Mouse (Mus musculus) midbrain, embryonic 15.5 days (tissue): ENCODE data around the gene BC016579. TPM values are rescaled to one million over a fixed set of nuclear protein-coding genes. Genes with fewer than 3 reads are reported as not detected.
A peak's percentile ranks its signal among the peaks of the same experiment; 100 is the strongest.

Experiments
- ATAC-seq: fragments of 200-750 bp; cut with Nextera tagmentation; replicated peaks from 2 replicates; pipeline ENCODE4 v1.8.0; 2017; ENCODE audit warnings: moderate TSS enrichment
- H3K27ac ChIP-seq: fragments of 300-500 bp; sonication (generic); 2 replicates; pipeline ENCODE4 v1.5.1; 2015; ENCODE audit warnings: mild to moderate bottlenecking, inconsistent platforms
- H3K27me3 ChIP-seq: fragments of 300-500 bp; sonication (generic); replicated peaks from 2 replicates; pipeline ENCODE4 v1.6.1; 2015; ENCODE audit warnings: inconsistent platforms
- H3K36me3 ChIP-seq: fragments of 300-500 bp; sonication (generic); replicated peaks from 2 replicates; pipeline ENCODE4 v1.6.1; 2015; ENCODE audit warnings: inconsistent platforms
- H3K4me1 ChIP-seq: fragments of 300-500 bp; sonication (generic); 2 replicates; pipeline ENCODE4 v1.6.1; 2015; ENCODE audit warnings: inconsistent platforms
- H3K4me2 ChIP-seq: fragments of 300-500 bp; sonication (generic); 2 replicates; pipeline ENCODE4 v1.6.1; 2015; ENCODE audit warnings: inconsistent platforms, mild to moderate bottlenecking, moderate library complexity
- H3K4me3 ChIP-seq: fragments of 300-500 bp; sonication (generic); 2 replicates; pipeline ENCODE4 v1.5.1; 2015; ENCODE audit warnings: mild to moderate bottlenecking, inconsistent platforms
- H3K9ac ChIP-seq: fragments of 300-500 bp; sonication (generic); 2 replicates; pipeline ENCODE4 v1.6.1; 2015; ENCODE audit warnings: mild to moderate bottlenecking, inconsistent platforms
- H3K9me3 ChIP-seq: fragments of 300-500 bp; sonication (generic); 2 replicates; pipeline ENCODE4 v1.6.1; 2016; ENCODE audit warnings: inconsistent platforms
- WGBS: fragments of 180-500 bp; shearing (Covaris S2); methylation state at CpG from one replicate; pipeline ENCODE4 v1.1.7; 2015; ENCODE audit warnings: mixed read lengths; 5-methylcytosine and 5-hydroxymethylcytosine counted together
- polyA plus RNA-seq: library from polyadenylated mRNA; unstranded; fragments of >200 nt; fragmentation: Nextera tagmentation; extraction: Ambion mirVana; gene quantifications from 2 replicates; pipeline ENCODE4 v1.2.1, GENCODE M21; 2015

Gene BC016579
- polyA plus RNA-seq, 1 experiment from 2014 or later: not detected

DNA sequence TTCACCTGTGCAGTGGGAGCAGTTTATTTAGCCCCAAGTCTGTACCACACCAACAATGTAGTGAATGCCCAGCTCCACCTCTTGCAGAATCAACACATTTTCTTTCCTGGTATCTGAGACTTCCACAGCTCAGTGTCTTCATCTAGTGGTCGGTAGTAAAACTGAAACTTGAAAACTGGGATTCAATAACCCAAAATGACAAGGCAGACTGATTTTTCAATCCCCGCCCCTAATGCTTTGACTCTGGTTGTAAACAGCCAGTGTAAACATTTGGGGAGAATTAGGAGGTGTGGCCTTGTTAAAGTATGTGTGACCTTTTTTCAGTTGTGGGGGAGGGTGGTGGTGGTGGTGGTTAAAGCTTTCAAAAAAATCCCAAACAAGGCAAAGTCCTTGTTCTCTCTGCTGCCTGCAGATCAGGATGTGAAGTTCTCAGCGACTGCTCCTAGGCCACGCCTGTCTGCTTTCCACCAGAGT is 45.4 kb downstream of the BC016579 start:
- H3K4me3 ChIP-seq: no peak overlapping the region
- no peaks in the 10 kb centered on the region for H3K27me3 ChIP-seq
- WGBS: 54% methylated on average over 4 of the region's 4 CpGs
- no peaks in the 10 kb centered on the region for H3K4me1 ChIP-seq
- H3K4me2 ChIP-seq: no peak overlapping the region
- no peaks in the 10 kb centered on the region for H3K36me3 ChIP-seq
- no peak overlapping the region for H3K9ac ChIP-seq
- H3K27ac ChIP-seq: no peak overlapping the region
- ATAC-seq: peak; percentile 70; the same call in 1 of the 2 replicates
- H3K9me3 ChIP-seq: no peaks in the 10 kb centered on the region

DNA sequence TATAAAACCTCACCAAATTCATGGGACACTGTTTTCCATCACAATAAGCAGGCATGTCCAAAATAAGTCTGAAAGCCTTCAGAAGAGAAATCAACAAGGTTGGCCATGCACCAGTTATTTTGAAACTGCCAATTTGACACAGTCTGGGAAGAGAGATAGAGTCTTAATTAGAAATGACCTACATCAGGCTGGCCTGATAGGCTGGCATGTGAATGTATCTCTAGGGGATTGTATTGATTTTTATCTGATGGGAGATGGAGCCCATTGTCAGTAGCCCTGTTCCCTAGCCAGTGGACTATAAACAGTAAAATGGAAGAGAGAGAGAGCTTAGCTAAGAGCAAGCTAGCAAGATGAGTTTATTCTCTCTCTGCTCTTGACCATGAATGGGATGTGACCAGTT is 58.4 kb downstream of the BC016579 start:
- no peaks in the 10 kb centered on the region for H3K9me3 ChIP-seq
- H3K27ac ChIP-seq: no peak overlapping the region
- no peaks in the 10 kb centered on the region for H3K27me3 ChIP-seq
- no peak overlapping the region for H3K4me2 ChIP-seq
- H3K9ac ChIP-seq: no peak overlapping the region
- H3K4me1 ChIP-seq: 0 out of 2 replicates have a peak, but pooled peaks cover 2% of the 10 kb centered on the region
- no peak overlapping the region for H3K4me3 ChIP-seq
- no peaks in the 10 kb centered on the region for H3K36me3 ChIP-seq
- no peak for ATAC-seq

GRCm38 (mm10) chr16:45593656-45594055 is 60.2 kb downstream of the BC016579 start:
- Histone ChIP-seq H3K4me1 (0 out of 2 replicates have a peak, but pooled peaks cover 2% of the 10 kb centered on the region), H3K4me2 (no peak overlapping the region), H3K4me3 (no peak overlapping the region), H3K9me3 (no peaks in the 10 kb centered on the region), H3K9ac (no peak overlapping the region), H3K27ac (no peak overlapping the region), H3K36me3 (no peaks in the 10 kb centered on the region), H3K27me3 (no peaks in the 10 kb centered on the region)
- 33% methylated on average over 1 of the region's 1 CpGs for WGBS
- ATAC-seq: peak; percentile 88

GRCm38 (mm10) chr16:45582512-45582911 is 71.4 kb downstream of the BC016579 start:
- no peak overlapping the region for H3K4me3 ChIP-seq
- H3K4me1 ChIP-seq: no peaks in the 10 kb centered on the region
- ATAC-seq: no peak
- no peaks in the 10 kb centered on the region for H3K36me3 ChIP-seq
- no peaks in the 10 kb centered on the region for H3K9me3 ChIP-seq
- H3K27ac ChIP-seq: no peak overlapping the region
- no peak overlapping the region for H3K9ac ChIP-seq
- 37% methylated on average over 2 of the region's 2 CpGs for WGBS
- H3K4me2 ChIP-seq: no peak overlapping the region
- no peaks in the 10 kb centered on the region for H3K27me3 ChIP-seq

- no peaks in the 10 kb centered on the region for H3K4me1 ChIP-seq
- no peaks in the 10 kb centered on the region for H3K36me3 ChIP-seq
- no peak overlapping the region for H3K4me3 ChIP-seq
- H3K27ac ChIP-seq: no peak overlapping the region
- no peak overlapping the region for H3K9ac ChIP-seq
- no peaks in the 10 kb centered on the region for H3K27me3 ChIP-seq
- no peaks in the 10 kb centered on the region for H3K9me3 ChIP-seq
- WGBS: 70% methylated on average over 12 of the region's 12 CpGs
- no peak overlapping the region for H3K4me2 ChIP-seq
- ATAC-seq: no peak
These were observed 74.0 kb downstream of the BC016579 start for GRCm38 (mm10) chr16:45579883-45580282.

Other genes with a start within 250 kb of the BC016579 start
- 354 and 372 TPM in 2 replicates for gene Cd200, start 245.0 kb downstream of the BC016579 start, polyA plus RNA-seq
- gene Gm609, start 161.1 kb downstream of the BC016579 start, polyA plus RNA-seq: not detected in 2 replicates
- not detected in 2 replicates for gene Gm17783, start 122.0 kb downstream of the BC016579 start, polyA plus RNA-seq
- not detected in 2 replicates for gene Slc9c1, start 118.8 kb downstream of the BC016579 start, polyA plus RNA-seq
- not detected in 2 replicates for gene Gcsam, start 43.7 kb downstream of the BC016579 start, polyA plus RNA-seq
- 0.59 and 0.72 TPM in 2 replicates for gene Tmprss7, start 39.6 kb upstream of the BC016579 start, polyA plus RNA-seq
- gene Tagln3, start 70.5 kb upstream of the BC016579 start, polyA plus RNA-seq: 390 and 409 TPM in 2 replicates
- gene Abhd10, start 88.9 kb upstream of the BC016579 start, polyA plus RNA-seq: 42.0 and 43.7 TPM in 2 replicates